ENCODE assay signal across 8 mouse cellular contexts in the genomic region with DNA sequence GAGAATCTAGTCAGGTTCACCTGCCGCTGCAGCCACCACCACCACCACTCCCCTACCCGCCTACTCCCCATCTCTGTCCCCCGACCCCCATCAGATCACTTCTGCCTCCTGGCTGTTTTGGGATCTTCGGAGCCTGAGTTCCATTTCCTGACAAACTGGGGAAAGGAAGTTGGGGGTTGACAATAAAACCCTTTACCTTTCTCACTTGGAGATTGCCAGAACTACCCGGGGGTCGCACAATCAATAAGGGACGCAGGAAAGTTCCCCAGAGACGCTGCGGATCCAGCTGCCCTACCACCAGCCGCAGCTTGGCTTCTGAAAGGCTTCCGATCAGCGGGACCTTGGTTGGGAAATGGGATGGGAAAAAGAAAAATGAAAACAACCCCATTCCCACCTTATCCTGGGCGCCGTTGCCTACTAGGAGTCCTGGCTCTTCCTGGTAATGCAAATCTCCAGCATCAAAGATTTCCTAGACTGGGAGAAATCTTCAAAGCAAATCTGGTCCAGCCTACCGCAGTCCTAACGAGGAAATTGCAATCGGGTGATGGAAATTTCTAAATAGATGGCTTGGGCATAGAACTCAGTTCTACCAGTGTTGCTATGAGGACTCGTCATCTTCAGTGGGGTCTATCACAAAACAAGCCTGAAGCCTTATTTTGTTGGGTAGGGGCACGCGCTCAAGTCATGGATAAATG. TPM values are rescaled to one million over a fixed set of nuclear protein-coding genes. Genes with fewer than 3 reads are reported as not detected.
A peak's percentile ranks its signal among the peaks of the same experiment; 100 is the strongest.
DNase-seq lines count a peak whose midpoint lies in the region; ATAC-seq and TF ChIP-seq lines count a peak whose summit lies in the region.

No protein-coding gene starts in this region.

- H3K27me3 ChIP-seq in heart, adult 2 months (ENCODE audit: control insufficient read depth, insufficient read depth, low read length): no peaks in the 10 kb centered on the region
- no peaks in the 10 kb centered on the region for H3K27me3 ChIP-seq in CH12.LX (replicated peaks)
- no peaks in the 10 kb centered on the region for H3K27me3 ChIP-seq in forebrain, embryonic 14.5 days (replicated peaks; ENCODE audit: control insufficient read depth, insufficient read depth, low read length)
- no peaks in the 10 kb centered on the region for H3K27me3 ChIP-seq in liver, embryonic 13.5 days

- peak overlapping the region; percentile 82 for H3K9ac ChIP-seq in heart, adult 2 months (ENCODE audit: low read depth, low read length)
- H3K9ac ChIP-seq in CH12.LX (ENCODE audit: insufficient read depth, low read depth): peak overlapping the region; percentile 74
- H3K9ac ChIP-seq in forebrain, embryonic 14.5 days (ENCODE audit: low read length): peak overlapping the region; percentile 67
- H3K9ac ChIP-seq in liver, embryonic 13.5 days: peak overlapping the region; percentile 76

- TF ChIP-seq CTCF in heart, adult 2 months (IDR thresholded peaks at IDR 0.05): no peak
- no peak for TF ChIP-seq CTCF in CH12.LX (conservative IDR thresholded peaks at IDR 0.05 in 1 of 2, IDR thresholded peaks at IDR 0.05 in 1 of 2; ENCODE audit: low read depth in 2 of 2, low read length in 2 of 2)

- peak overlapping the region; percentile 35 for H3K4me2 ChIP-seq in CH12.LX (ENCODE audit: insufficient read depth, low read depth, poor library complexity, severe bottlenecking)
- H3K4me2 ChIP-seq in forebrain, embryonic 14.5 days (ENCODE audit: low read length): peak overlapping the region; percentile 95
- H3K4me2 ChIP-seq in liver, embryonic 13.5 days: peak overlapping the region; percentile 96

- no peaks in the 10 kb centered on the region; the same call in 1 of the 2 replicates for H3K79me2 ChIP-seq in heart, adult 2 months (replicated peaks; ENCODE audit: control insufficient read depth, insufficient read depth, low read length)
- H3K79me2 ChIP-seq in CH12.LX (replicated peaks; ENCODE audit: control insufficient read depth, extremely low read depth, insufficient read depth, poor library complexity, severe bottlenecking): peaks cover 15% of the 10 kb centered on the region

- H3K27ac ChIP-seq in heart, adult 2 months: peak overlapping the region; percentile 86
- no peak overlapping the region for H3K27ac ChIP-seq in CH12.LX (ENCODE audit: insufficient read depth, low read depth)
- H3K27ac ChIP-seq in forebrain, embryonic 14.5 days (ENCODE audit: low read depth, low read length): peak overlapping the region; percentile 49; the same call in 1 of the 2 replicates
- H3K27ac ChIP-seq in liver, embryonic 13.5 days: peak overlapping the region; percentile 82; the same call in 1 of the 2 replicates

- H3K36me3 ChIP-seq in heart, adult 2 months (ENCODE audit: control insufficient read depth, insufficient read depth, low read length): no peaks in the 10 kb centered on the region
- peaks cover 39 to 58% of the 10 kb centered on the region in 2 experiments for H3K36me3 ChIP-seq in CH12.LX (replicated peaks in 1 of 2; ENCODE audit: control insufficient read depth in 1 of 2, insufficient read depth in 1 of 2, low read length in 1 of 2)
- peaks cover 19% of the 10 kb centered on the region for H3K36me3 ChIP-seq in forebrain, embryonic 14.5 days (ENCODE audit: control insufficient read depth, insufficient read depth, low read length)
- H3K36me3 ChIP-seq in liver, embryonic 13.5 days: peaks cover 22% of the 10 kb centered on the region

- WGBS in heart, adult 2 months: 6% methylated on average over 20 of the region's 20 CpGs
- WGBS in forebrain, embryonic 14.5 days: 15% methylated on average over 20 of the region's 20 CpGs
- WGBS in liver, embryonic 13.5 days (ENCODE audit: insufficient replicate concordance): 8% methylated on average over 20 of the region's 20 CpGs

- no peak for TF ChIP-seq POLR2A in heart, adult 2 months (IDR thresholded peaks at IDR 0.05; ENCODE audit: insufficient read depth, low read depth, low read length)
- no peak for TF ChIP-seq POLR2A in CH12.LX (IDR thresholded peaks at IDR 0.05; ENCODE audit: low read depth, low read length)

- ATAC-seq in forebrain, embryonic 14.5 days: no peak
- no peak for ATAC-seq in liver, embryonic 13.5 days (ENCODE audit: low read depth)

- in situ Hi-C loops in CH12.LX (cut with MboI; ENCODE audit: low pct_ligation_motif_present, low pct_unique_long_range_greater_than_20kb, low sequenced_read_pairs): no loop called here

- DNase-seq in heart, adult 2 months: no peak
- DNase-seq in heart, postnatal 4 days: no peak
- DNase-seq in CH12.LX (ENCODE audit: extremely low read depth): no peak
- no peak for DNase-seq in forebrain, embryonic 14.5 days (ENCODE audit: low spot score)
- DNase-seq in liver, embryonic 13.5 days: no peak
- DNase-seq in adrenal gland, postnatal 25 days: no peak
- DNase-seq in yolk sac, embryonic 10.5 days (ENCODE audit: low spot score): no peak
- no peak for DNase-seq in gastrocnemius, adult 8-10 months (ENCODE audit: low spot score in 2 of 2)

- no peaks in the 10 kb centered on the region for H3K9me3 ChIP-seq in CH12.LX (replicated peaks; ENCODE audit: low read length)
- no peaks in the 10 kb centered on the region for H3K9me3 ChIP-seq in forebrain, embryonic 14.5 days (replicated peaks; ENCODE audit: control insufficient read depth, low read length)
- H3K9me3 ChIP-seq in liver, embryonic 13.5 days (replicated peaks): no peaks in the 10 kb centered on the region

- intact Hi-C loops in heart, adult 2 months (cut with DNase I): loop anchor here (1.0 kb wide), 1 partner anchor 16 kb away; no protein-coding TSS in a partner anchor

- H3K4me1 ChIP-seq in heart, adult 2 months (ENCODE audit: control insufficient read depth, insufficient read depth, low read length): no peaks in the 10 kb centered on the region; the same call in 1 of the 2 replicates
- peaks cover 6 to 39% of the 10 kb centered on the region in 2 experiments for H3K4me1 ChIP-seq in CH12.LX (ENCODE audit: control insufficient read depth in 1 of 2, insufficient read depth in 2 of 2)
- H3K4me1 ChIP-seq in forebrain, embryonic 14.5 days (ENCODE audit: control insufficient read depth, insufficient read depth, low read length): peaks cover 15% of the 10 kb centered on the region
- H3K4me1 ChIP-seq in liver, embryonic 13.5 days (replicated peaks): peaks cover 29% of the 10 kb centered on the region

- no peak for TF ChIP-seq RAD21 in CH12.LX (IDR thresholded peaks at IDR 0.05; ENCODE audit: low read depth, low read length)

- no peak for TF ChIP-seq EP300 in heart, adult 2 months (IDR thresholded peaks at IDR 0.05; ENCODE audit: insufficient read depth, low read depth, low read length)
- no peak for TF ChIP-seq EP300 in CH12.LX (IDR thresholded peaks at IDR 0.05; ENCODE audit: low read length)

- H3K4me3 ChIP-seq in heart, adult 2 months: peak overlapping the region; percentile 62
- peak overlapping the region; percentile 56 to 80 (median 62) for H3K4me3 ChIP-seq in CH12.LX (replicated peaks in 1 of 3; ENCODE audit: low read depth in 2 of 3, low read length in 2 of 3, poor library complexity in 1 of 3)
- peak overlapping the region; percentile 61 for H3K4me3 ChIP-seq in forebrain, embryonic 14.5 days (ENCODE audit: low read depth, low read length)
- H3K4me3 ChIP-seq in liver, embryonic 13.5 days (replicated peaks): peak overlapping the region; percentile 77

- dilution Hi-C loops in CH12.LX (cut with MboI; ENCODE audit: extremely low pct_ligation_motif_present, extremely low pct_unique_long_range_greater_than_20kb, low sequenced_read_pairs): no loop called here

RNA-seq across cellular contexts. Expression of a gene that starts 0.8 kb away (rescaled TPM):
- 1 to 10 TPM; 3.8 to 4.6 TPM for total RNA-seq in heart, adult 2 months (2021)
- polyA plus RNA-seq in heart, adult 2 months (2012; rRNA removed): 5.3 and 6.3 TPM in 2 replicates
- 1 to 10 TPM; 6.9 to 7.7 TPM for total RNA-seq in heart, postnatal 4 days (2021)
- total RNA-seq in CH12.LX (2012; rRNA removed) (9.3 and 9.8 TPM in 2 replicates), CH12.LX (2014; rRNA removed) (5.1 and 5.2 TPM in 2 replicates)
- 9.2 and 9.6 TPM in 2 replicates for polyA plus RNA-seq in CH12.LX (2012; ENCODE audit: insufficient read length, low read depth)
- 11.1 and 14.0 TPM in 2 replicates for polyA plus RNA-seq in forebrain, embryonic 14.5 days (2014; fragmentation: Nextera tagmentation; extraction: Ambion mirVana)
- 4.0 and 4.3 TPM in 2 replicates for polyA plus RNA-seq in liver, embryonic 13.5 days (2015; fragmentation: Nextera tagmentation; extraction: Ambion mirVana)
- 15.4 and 20.3 TPM in 2 replicates for total RNA-seq in adrenal gland, postnatal 25 days (2021)
- 1 to 10 TPM; 1.6 to 2.3 (median 1.9) TPM for total RNA-seq in gastrocnemius, adult 8-10 months (2022)

RNA-seq across cellular contexts. Expression of a gene that starts 1.2 kb away (rescaled TPM):
- total RNA-seq in heart, adult 2 months (2021): 10 to 100 TPM; 58.7 to 68.7 TPM
- polyA plus RNA-seq in heart, adult 2 months (2012; rRNA removed): 28.6 and 34.7 TPM in 2 replicates
- 10 to 100 TPM; 95.2 to 99.9 TPM for total RNA-seq in heart, postnatal 4 days (2021)
- total RNA-seq in CH12.LX (2012; rRNA removed): 348 and 408 TPM in 2 replicates
- 178 and 213 TPM in 2 replicates for total RNA-seq in CH12.LX (2014; rRNA removed)
- polyA plus RNA-seq in CH12.LX (2012; ENCODE audit: insufficient read length, low read depth): 177 and 193 TPM in 2 replicates
- 141 and 155 TPM in 2 replicates for polyA plus RNA-seq in forebrain, embryonic 14.5 days (2014; fragmentation: Nextera tagmentation; extraction: Ambion mirVana)
- polyA plus RNA-seq in liver, embryonic 13.5 days (2015; fragmentation: Nextera tagmentation; extraction: Ambion mirVana): 85.9 and 89.4 TPM in 2 replicates
- 90.5 and 99.0 TPM in 2 replicates for total RNA-seq in adrenal gland, postnatal 25 days (2021)
- total RNA-seq in gastrocnemius, adult 8-10 months (2022): 10 to 100 TPM; 50.6 to 59.4 (median 57.3) TPM

RNA-seq across cellular contexts. Expression of a gene that starts 17.6 kb away (rescaled TPM):
- total RNA-seq in heart, adult 2 months (2021): under 1 TPM in 1 of 2 experiments, not detected in 1; 0.16 TPM
- polyA plus RNA-seq in heart, adult 2 months (2012; rRNA removed): 2.5 and 3.0 TPM in 2 replicates
- total RNA-seq in heart, postnatal 4 days (2021): 1 to 10 TPM; 1.3 TPM
- 0.04 TPM in 1 of 2 replicates, not detected in the other for total RNA-seq in CH12.LX (2012; rRNA removed)
- total RNA-seq in CH12.LX (2014; rRNA removed): not detected in 2 replicates
- polyA plus RNA-seq in CH12.LX (2012; ENCODE audit: insufficient read length, low read depth): 0.11 and 0.12 TPM in 2 replicates
- polyA plus RNA-seq in forebrain, embryonic 14.5 days (2014; fragmentation: Nextera tagmentation; extraction: Ambion mirVana): 4.8 and 8.2 TPM in 2 replicates
- 0.17 and 0.28 TPM in 2 replicates for polyA plus RNA-seq in liver, embryonic 13.5 days (2015; fragmentation: Nextera tagmentation; extraction: Ambion mirVana)
- total RNA-seq in adrenal gland, postnatal 25 days (2021): 0.27 and 0.43 TPM in 2 replicates
- total RNA-seq in gastrocnemius, adult 8-10 months (2022): under 1 TPM in 1 of 4 experiments, not detected in 3; 0.13 TPM

RNA-seq across cellular contexts. Expression of a gene that starts 27.9 kb away (rescaled TPM):
- 10 to 100 TPM; 35.6 to 38.7 TPM for total RNA-seq in heart, adult 2 months (2021)
- polyA plus RNA-seq in heart, adult 2 months (2012; rRNA removed): 37.3 and 38.8 TPM in 2 replicates
- 10 to 100 TPM; 70.6 to 77.3 TPM for total RNA-seq in heart, postnatal 4 days (2021)
- total RNA-seq in CH12.LX (2012; rRNA removed): 32.4 and 52.4 TPM in 2 replicates
- 12.3 and 15.6 TPM in 2 replicates for total RNA-seq in CH12.LX (2014; rRNA removed)
- polyA plus RNA-seq in CH12.LX (2012; ENCODE audit: insufficient read length, low read depth): 29.1 and 30.8 TPM in 2 replicates
- 3.4 TPM in 2 replicates for polyA plus RNA-seq in forebrain, embryonic 14.5 days (2014; fragmentation: Nextera tagmentation; extraction: Ambion mirVana)
- polyA plus RNA-seq in liver, embryonic 13.5 days (2015; fragmentation: Nextera tagmentation; extraction: Ambion mirVana): 3.6 and 4.4 TPM in 2 replicates
- 36.3 and 66.2 TPM in 2 replicates for total RNA-seq in adrenal gland, postnatal 25 days (2021)
- total RNA-seq in gastrocnemius, adult 8-10 months (2022): 10 to 100 TPM; 10.9 to 15.9 (median 12.9) TPM

RNA-seq across cellular contexts. Expression of a gene that starts 28.7 kb away (rescaled TPM):
- 1 to 10 TPM; 4.5 to 5.2 TPM for total RNA-seq in heart, adult 2 months (2021)
- polyA plus RNA-seq in heart, adult 2 months (2012; rRNA removed): 3.3 and 5.4 TPM in 2 replicates
- 1 to 10 TPM; 5.5 to 7.2 TPM for total RNA-seq in heart, postnatal 4 days (2021)
- 11.6 and 12.5 TPM in 2 replicates for total RNA-seq in CH12.LX (2012; rRNA removed)
- 3.5 and 4.0 TPM in 2 replicates for total RNA-seq in CH12.LX (2014; rRNA removed)
- 4.8 and 6.1 TPM in 2 replicates for polyA plus RNA-seq in CH12.LX (2012; ENCODE audit: insufficient read length, low read depth)
- 10.1 and 11.9 TPM in 2 replicates for polyA plus RNA-seq in forebrain, embryonic 14.5 days (2014; fragmentation: Nextera tagmentation; extraction: Ambion mirVana)
- polyA plus RNA-seq in liver, embryonic 13.5 days (2015; fragmentation: Nextera tagmentation; extraction: Ambion mirVana): 5.6 and 6.4 TPM in 2 replicates
- total RNA-seq in adrenal gland, postnatal 25 days (2021): 11.7 and 15.1 TPM in 2 replicates
- total RNA-seq in gastrocnemius, adult 8-10 months (2022): 1 to 10 TPM; 2.2 to 2.9 (median 2.3) TPM

Comparison
In these comparisons a context has a peak if more than half of its experiments do, and no peak if none do; other contexts are left out.
1. H3K4me2 ChIP-seq: peak in every context shown above with its lines; median percentile 96 in liver, embryonic 13.5 days; 95 in forebrain, embryonic 14.5 days; 35 in CH12.LX.